Mouse (Mus musculus): ENCODE measurements around the gene Olfr441. TPM values are rescaled to one million over a fixed set of nuclear protein-coding genes. Genes with fewer than 3 reads are reported as not detected.
"Not testable (repeated sequence)": the region's sequence is repeated elsewhere in the genome, so short reads cannot be mapped to it uniquely, and the experiment has no call there.

The Olfr441 gene
- total RNA-seq (2015) = not detected in 2 replicates
- total RNA-seq (2017) = not detected in 2 replicates

GRCm38 (mm10) chr6:43106069-43106468 is at the start of gene Olfr441:
Gene Olfr441 (plus strand): TSS chr6:43106369.
- ATAC-seq (replicated peaks; ENCODE audit: poor library complexity) = not testable (repeated sequence)

GRCm38 (mm10) chr6:43078750-43079149 is 27.4 kb upstream of the Olfr441 start:
- ATAC-seq (replicated peaks; ENCODE audit: poor library complexity) = no peak

- not testable (repeated sequence) for ATAC-seq (replicated peaks; ENCODE audit: poor library complexity)
Measured at GRCm38 (mm10) chr6:43081405-43081804, 24.8 kb upstream of the Olfr441 start.

- ATAC-seq (replicated peaks; ENCODE audit: poor library complexity) = not testable (repeated sequence)
Measured at GRCm38 (mm10) chr6:43146267-43146666, 40.1 kb downstream of the Olfr441 start, which contains the start of gene Olfr237-ps1. Gene Olfr237-ps1 (plus strand): TSS chr6:43146567.

GRCm38 (mm10) chr6:43159502-43159901 is 53.3 kb downstream of the Olfr441 start:
- ATAC-seq (replicated peaks; ENCODE audit: poor library complexity) = no peak

GRCm38 (mm10) chr6:43162982-43163381 is 56.8 kb downstream of the Olfr441 start, which contains the start of gene Olfr437:
Gene Olfr437 (plus strand): TSS chr6:43163282.
- no peak for ATAC-seq (replicated peaks; ENCODE audit: poor library complexity)

GRCm38 (mm10) chr6:43167246-43167645 is 61.1 kb downstream of the Olfr441 start:
- ATAC-seq (replicated peaks; ENCODE audit: poor library complexity) = no peak

Other genes starting within 250 kb of the Olfr441 start
- gene Olfr448, start 215.9 kb upstream of the Olfr441 start, total RNA-seq (2015) = not detected in 2 replicates
- gene Olfr448, start 215.9 kb upstream of the Olfr441 start, total RNA-seq (2017) = not detected in 2 replicates
- gene Olfr447, start 197.5 kb upstream of the Olfr441 start, total RNA-seq (2015) = not detected in 2 replicates
- gene Olfr447, start 197.5 kb upstream of the Olfr441 start, total RNA-seq (2017) = not detected in 2 replicates
- not detected in 2 replicates for gene Olfr446, start 185.0 kb upstream of the Olfr441 start, total RNA-seq (2015)
- gene Olfr446, start 185.0 kb upstream of the Olfr441 start, total RNA-seq (2017) = not detected in 2 replicates
- not detected in 2 replicates for gene Olfr444, start 157.3 kb upstream of the Olfr441 start, total RNA-seq (2015)
- gene Olfr444, start 157.3 kb upstream of the Olfr441 start, total RNA-seq (2017) = not detected in 2 replicates
- gene Olfr237-ps1, start 40.2 kb downstream of the Olfr441 start, total RNA-seq (2015) = not detected in 2 replicates
- gene Olfr237-ps1, start 40.2 kb downstream of the Olfr441 start, total RNA-seq (2017) = not detected in 2 replicates
- not detected in 2 replicates for gene Olfr437, start 56.9 kb downstream of the Olfr441 start, total RNA-seq (2015)
- not detected in 2 replicates for gene Olfr437, start 56.9 kb downstream of the Olfr441 start, total RNA-seq (2017)
- gene Olfr13, start 65.8 kb downstream of the Olfr441 start, total RNA-seq (2015) = not detected in 2 replicates
- gene Olfr13, start 65.8 kb downstream of the Olfr441 start, total RNA-seq (2017) = not detected in 2 replicates
- not detected in 2 replicates for gene Olfr435, start 90.8 kb downstream of the Olfr441 start, total RNA-seq (2015)
- gene Olfr435, start 90.8 kb downstream of the Olfr441 start, total RNA-seq (2017) = not detected in 2 replicates
- not detected in 2 replicates for gene Olfr434, start 106.7 kb downstream of the Olfr441 start, total RNA-seq (2015)
- not detected in 2 replicates for gene Olfr434, start 106.7 kb downstream of the Olfr441 start, total RNA-seq (2017)
- gene Olfr47, start 125.2 kb downstream of the Olfr441 start, total RNA-seq (2015) = not detected in 2 replicates
- not detected in 2 replicates for gene Olfr47, start 125.2 kb downstream of the Olfr441 start, total RNA-seq (2017)
- 1.4 and 1.8 TPM in 2 replicates for gene Arhgef5, start 159.2 kb downstream of the Olfr441 start, total RNA-seq (2015)
- 1.5 and 2.5 TPM in 2 replicates for gene Arhgef5, start 159.2 kb downstream of the Olfr441 start, total RNA-seq (2017)
- not detected in 2 replicates for gene Nobox, start 203.2 kb downstream of the Olfr441 start, total RNA-seq (2015)
- not detected in 2 replicates for gene Nobox, start 203.2 kb downstream of the Olfr441 start, total RNA-seq (2017)